ENCODE assay signal across 14 mouse cellular contexts in the genomic region with DNA sequence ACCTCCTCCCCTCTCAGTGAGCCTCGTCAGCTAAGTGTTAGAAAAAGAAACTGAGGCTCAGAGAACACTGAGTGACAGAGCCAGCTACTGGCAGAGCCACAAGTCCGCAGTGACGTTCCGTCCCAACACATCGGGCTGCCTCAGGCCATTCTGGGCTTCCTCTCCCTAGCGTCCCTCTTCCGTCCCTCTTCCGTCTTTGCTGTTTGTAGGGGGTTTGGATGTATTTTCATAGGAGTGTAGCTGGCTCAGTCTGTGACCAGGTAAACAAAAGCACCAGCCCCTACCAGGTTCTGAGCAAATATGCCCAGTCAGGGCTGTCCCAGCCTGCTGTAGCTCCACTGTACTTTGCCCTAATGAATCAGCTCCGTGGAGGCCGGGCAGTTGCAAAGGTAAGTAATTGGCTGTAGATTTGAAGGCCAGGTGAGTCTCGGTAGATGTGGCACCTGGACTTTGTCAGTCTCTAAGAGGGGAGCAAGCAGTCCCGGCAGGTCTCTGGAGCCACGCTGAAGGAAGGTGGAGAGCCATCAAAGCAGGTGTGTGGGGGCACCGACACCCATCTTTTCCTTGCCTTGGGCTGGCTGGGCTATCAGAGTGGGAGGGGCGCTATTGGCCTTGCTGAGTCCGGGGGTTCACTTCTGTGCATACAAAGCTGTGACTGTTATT. TPM values are rescaled to one million over a fixed set of nuclear protein-coding genes. Genes with fewer than 3 reads are reported as not detected.
A peak's percentile ranks its signal among the peaks of the same experiment; 100 is the strongest.
DNase-seq lines count a peak whose midpoint lies in the region; ATAC-seq lines count a peak whose summit lies in the region.
"Had no signal": no experiment of that assay in that cellular context is flagged by ENCODE, and none has a peak within 500 bp of the region (broad histone marks: within the 10 kb centered on the region; RNA-seq: fewer than 3 reads in every experiment).

No protein-coding gene starts in this region.

- WGBS in intestine, embryonic 15.5 days, result 62% methylated on average over 16 of the region's 16 CpGs
- WGBS in liver, embryonic 16.5 days (ENCODE audit: insufficient replicate concordance), result 67% methylated on average over 16 of the region's 16 CpGs
- WGBS in midbrain, embryonic 15.5 days, result 88% methylated on average over 16 of the region's 16 CpGs
- WGBS in forebrain, embryonic 15.5 days, result 86% methylated on average over 16 of the region's 16 CpGs

- H3K4me3 ChIP-seq in intestine, embryonic 15.5 days (replicated peaks), result peak overlapping the region; percentile 29
- peak overlapping the region; percentile 49 for H3K4me3 ChIP-seq in liver, embryonic 16.5 days (ENCODE audit: low read depth, low read length)
- no peak overlapping the region for H3K4me3 ChIP-seq in midbrain, embryonic 15.5 days
- no peak overlapping the region for H3K4me3 ChIP-seq in forebrain, embryonic 15.5 days
- H3K4me3 ChIP-seq: hindbrain, embryonic 15.5 days; midbrain, embryonic 12.5 days had no signal

- peak; percentile 82 for DNase-seq in heart, adult 11 months
- no peak for DNase-seq in heart, postnatal 36 days
- peak; percentile 36 to 57 for DNase-seq in kidney, postnatal 25 days
- DNase-seq: cerebellum, adult 8-10 months; lung, postnatal 10 days; right cerebral cortex, postnatal 25 days had no signal

- H3K27me3 ChIP-seq in intestine, embryonic 15.5 days (replicated peaks), result no peaks in the 10 kb centered on the region
- H3K27me3 ChIP-seq in liver, embryonic 16.5 days (ENCODE audit: control insufficient read depth, insufficient read depth, low read depth, low read length), result no peaks in the 10 kb centered on the region
- no peaks in the 10 kb centered on the region for H3K27me3 ChIP-seq in midbrain, embryonic 15.5 days (replicated peaks)
- no peaks in the 10 kb centered on the region for H3K27me3 ChIP-seq in forebrain, embryonic 15.5 days
- H3K27me3 ChIP-seq: hindbrain, embryonic 15.5 days; midbrain, embryonic 12.5 days; Patski had no signal

- H3K36me3 ChIP-seq in intestine, embryonic 15.5 days, result no peaks in the 10 kb centered on the region
- no peaks in the 10 kb centered on the region for H3K36me3 ChIP-seq in liver, embryonic 16.5 days (ENCODE audit: control insufficient read depth, insufficient read depth)
- H3K36me3 ChIP-seq in midbrain, embryonic 15.5 days (replicated peaks), result no peaks in the 10 kb centered on the region
- no peaks in the 10 kb centered on the region for H3K36me3 ChIP-seq in forebrain, embryonic 15.5 days
- H3K36me3 ChIP-seq: hindbrain, embryonic 15.5 days; midbrain, embryonic 12.5 days had no signal

- peak overlapping the region; percentile 85 for H3K27ac ChIP-seq in intestine, embryonic 15.5 days
- peak overlapping the region; percentile 84 for H3K27ac ChIP-seq in liver, embryonic 16.5 days (ENCODE audit: low read length)
- no peak overlapping the region for H3K27ac ChIP-seq in midbrain, embryonic 15.5 days
- no peak overlapping the region for H3K27ac ChIP-seq in forebrain, embryonic 15.5 days (replicated peaks)
- H3K27ac ChIP-seq: hindbrain, embryonic 15.5 days; midbrain, embryonic 12.5 days had no signal

- peak overlapping the region; percentile 47 for H3K4me2 ChIP-seq in intestine, embryonic 15.5 days (replicated peaks)
- peak overlapping the region; percentile 25; the same call in 1 of the 2 replicates for H3K4me2 ChIP-seq in liver, embryonic 16.5 days (ENCODE audit: low read depth, low read length)
- H3K4me2 ChIP-seq in midbrain, embryonic 15.5 days, result no peak overlapping the region
- H3K4me2 ChIP-seq in forebrain, embryonic 15.5 days (replicated peaks), result no peak overlapping the region
- H3K4me2 ChIP-seq: hindbrain, embryonic 15.5 days; midbrain, embryonic 12.5 days had no signal

- intact Hi-C loops in heart, postnatal 36 days (cut with DNase I), result no loop called here

- H3K4me1 ChIP-seq in intestine, embryonic 15.5 days (replicated peaks), result 0 out of 2 replicates have a peak, but pooled peaks cover 2% of the 10 kb centered on the region
- H3K4me1 ChIP-seq in liver, embryonic 16.5 days (ENCODE audit: control insufficient read depth, low read depth, low read length), result no peaks in the 10 kb centered on the region; the same call in 1 of the 2 replicates
- no peaks in the 10 kb centered on the region for H3K4me1 ChIP-seq in midbrain, embryonic 15.5 days
- H3K4me1 ChIP-seq in forebrain, embryonic 15.5 days, result no peaks in the 10 kb centered on the region
- H3K4me1 ChIP-seq: hindbrain, embryonic 15.5 days; midbrain, embryonic 12.5 days had no signal

- no peaks in the 10 kb centered on the region for H3K9me3 ChIP-seq in intestine, embryonic 15.5 days
- H3K9me3 ChIP-seq in liver, embryonic 16.5 days (replicated peaks; ENCODE audit: control insufficient read depth, low read length), result no peaks in the 10 kb centered on the region
- no peaks in the 10 kb centered on the region for H3K9me3 ChIP-seq in midbrain, embryonic 15.5 days
- no peaks in the 10 kb centered on the region for H3K9me3 ChIP-seq in forebrain, embryonic 15.5 days
- H3K9me3 ChIP-seq: hindbrain, embryonic 15.5 days; midbrain, embryonic 12.5 days had no signal

- H3K9ac ChIP-seq in intestine, embryonic 15.5 days, result no peak overlapping the region
- H3K9ac ChIP-seq in liver, embryonic 16.5 days (ENCODE audit: low read depth, low read length), result no peak overlapping the region
- no peak overlapping the region for H3K9ac ChIP-seq in midbrain, embryonic 15.5 days
- H3K9ac ChIP-seq in forebrain, embryonic 15.5 days (replicated peaks), result no peak overlapping the region
- H3K9ac ChIP-seq: hindbrain, embryonic 15.5 days; midbrain, embryonic 12.5 days had no signal

- ATAC-seq in intestine, embryonic 15.5 days, result peak; percentile 95
- peak; percentile 83 for ATAC-seq in liver, embryonic 16.5 days (ENCODE audit: low read depth)
- ATAC-seq in frontal cortex, adult (ENCODE audit: low TSS enrichment), result no peak
- no peak for ATAC-seq in midbrain, embryonic 15.5 days (replicated peaks)
- ATAC-seq in forebrain, embryonic 15.5 days (replicated peaks), result no peak
- ATAC-seq: Patski had no signal

RNA-seq across cellular contexts. Expression of a gene that starts 19.3 kb away (rescaled TPM):
- total RNA-seq in heart, postnatal 36 days (2021), result under 1 TPM; 0.73 to 0.89 TPM
- 12.1 and 12.9 TPM in 2 replicates for polyA plus RNA-seq in intestine, embryonic 15.5 days (2015; fragmentation: Nextera tagmentation; extraction: Ambion mirVana)
- polyA plus RNA-seq in liver, embryonic 16.5 days (2015; fragmentation: Nextera tagmentation; extraction: Ambion mirVana), result 7.4 and 9.3 TPM in 2 replicates
- 0.34 TPM in 2 replicates for polyA plus RNA-seq in midbrain, embryonic 15.5 days (2015; fragmentation: Nextera tagmentation; extraction: Ambion mirVana)
- 0.34 and 0.38 TPM in 2 replicates for polyA plus RNA-seq in forebrain, embryonic 15.5 days (2015; fragmentation: Nextera tagmentation; extraction: Ambion mirVana)

Comparison
In these comparisons a context has a peak if more than half of its experiments do, and no peak if none do; other contexts are left out.
1. DNase-seq: peak in heart, adult 11 months (single experiment) and kidney, postnatal 25 days (2 of 2); none in heart, postnatal 36 days (0 of 2).
2. ATAC-seq: peak in intestine, embryonic 15.5 days (single experiment) and liver, embryonic 16.5 days (single experiment); none in frontal cortex, adult (single experiment), midbrain, embryonic 15.5 days (single experiment) and forebrain, embryonic 15.5 days (single experiment).
3. H3K27ac ChIP-seq: peak in intestine, embryonic 15.5 days (single experiment) and liver, embryonic 16.5 days (single experiment); none in midbrain, embryonic 15.5 days (single experiment) and forebrain, embryonic 15.5 days (single experiment).
4. H3K4me2 ChIP-seq: peak in intestine, embryonic 15.5 days (single experiment) and liver, embryonic 16.5 days (single experiment); none in midbrain, embryonic 15.5 days (single experiment) and forebrain, embryonic 15.5 days (single experiment).
5. H3K4me3 ChIP-seq: peak in intestine, embryonic 15.5 days (single experiment) and liver, embryonic 16.5 days (single experiment); none in midbrain, embryonic 15.5 days (single experiment) and forebrain, embryonic 15.5 days (single experiment).